Mouse (Mus musculus) lung, embryonic 16.5 days (tissue): Measurements from ENCODE around the gene Mrpl33. TPM values are rescaled to one million over a fixed set of nuclear protein-coding genes. Genes with fewer than 3 reads are reported as not detected.

Experiments
- ATAC-seq: fragments of 200-750 bp; cut with Nextera tagmentation; 2 replicates; pipeline ENCODE4 v1.8.0; 2017; ENCODE audit warnings: low read depth, mild to moderate bottlenecking, moderate library complexity
- H3K27ac ChIP-seq: fragments of 300-500 bp; sonication (generic); 2 replicates; pipeline ENCODE4 v1.5.1; 2014; ENCODE audit warnings: mild to moderate bottlenecking, control low read depth, low read length
- H3K27me3 ChIP-seq: fragments of 300-500 bp; sonication (generic); 2 replicates; pipeline ENCODE4 v1.6.1; 2014; ENCODE audit warnings: low read depth, low read length, mixed read lengths; ENCODE audit not compliant: control insufficient read depth, insufficient read depth
- H3K36me3 ChIP-seq: fragments of 300-500 bp; sonication (generic); 2 replicates; pipeline ENCODE4 v1.6.1; 2014; ENCODE audit warnings: low read length; ENCODE audit not compliant: control insufficient read depth, insufficient read depth
- H3K4me1 ChIP-seq: fragments of 300-500 bp; sonication (generic); replicated peaks from 2 replicates; pipeline ENCODE4 v1.6.1; 2014; ENCODE audit warnings: low read length, mixed read lengths; ENCODE audit not compliant: control insufficient read depth, insufficient read depth
- H3K4me2 ChIP-seq: fragments of 300-500 bp; sonication (generic); 2 replicates; pipeline ENCODE4 v1.6.1; 2014; ENCODE audit warnings: low read depth, low read length, control low read depth
- H3K4me3 ChIP-seq: fragments of 300-500 bp; sonication (generic); 2 replicates; pipeline ENCODE4 v1.5.1; 2014; ENCODE audit warnings: mild to moderate bottlenecking, low read length, control low read depth
- H3K9ac ChIP-seq: fragments of 300-500 bp; sonication (generic); 2 replicates; pipeline ENCODE4 v1.6.1; 2014; ENCODE audit warnings: low read length, control low read depth
- H3K9me3 ChIP-seq: fragments of 300-500 bp; sonication (generic); 2 replicates; pipeline ENCODE4 v1.6.1; 2016; ENCODE audit warnings: low read length; ENCODE audit not compliant: control insufficient read depth
- WGBS: fragments of 180-500 bp; shearing (Covaris S2); extraction: QIAGEN DNeasy Blood & Tissue Kit; methylation state at CpG from one replicate; pipeline ENCODE4 v1.1.7; 2014; 5-methylcytosine and 5-hydroxymethylcytosine counted together
- polyA plus RNA-seq: library from polyadenylated mRNA; unstranded; fragments of >200 nt; fragmentation: Nextera tagmentation; extraction: Ambion mirVana; gene quantifications from 2 replicates; pipeline ENCODE4 v1.2.1, GENCODE M21; 2015

Mrpl33 gene
- polyA plus RNA-seq, 1 experiment from 2014 or later, result 307 TPM

DNA sequence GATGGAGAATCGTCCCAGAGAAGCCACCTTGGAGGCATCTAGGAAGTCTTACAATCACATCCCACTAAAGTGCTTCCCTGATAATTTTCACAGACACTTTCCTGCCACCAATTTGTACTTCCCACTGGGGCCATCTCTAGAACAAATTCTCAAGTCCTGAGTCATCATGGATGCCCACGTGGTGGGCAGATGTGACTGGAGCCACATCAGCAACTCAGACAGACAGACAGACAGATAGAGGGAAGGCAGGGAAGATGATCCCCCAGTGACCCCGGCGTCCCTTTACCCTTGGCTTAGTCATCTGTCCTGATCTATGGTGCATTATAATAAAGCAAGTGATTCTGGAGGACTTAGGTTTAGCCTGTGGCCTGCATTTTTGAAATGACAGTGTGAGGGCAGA, 47.5 kb downstream of the Mrpl33 start:
- no peaks in the 10 kb centered on the region for H3K27me3 ChIP-seq
- no peak overlapping the region for H3K4me2 ChIP-seq
- no peak for ATAC-seq
- H3K27ac ChIP-seq, result no peak overlapping the region
- no peak overlapping the region for H3K4me3 ChIP-seq
- H3K36me3 ChIP-seq, result 0 out of 2 replicates have a peak, but pooled peaks cover 2% of the 10 kb centered on the region
- no peaks in the 10 kb centered on the region for H3K4me1 ChIP-seq
- 77% methylated on average over 4 of the region's 4 CpGs for WGBS
- H3K9ac ChIP-seq, result no peak overlapping the region
- H3K9me3 ChIP-seq, result no peaks in the 10 kb centered on the region

DNA sequence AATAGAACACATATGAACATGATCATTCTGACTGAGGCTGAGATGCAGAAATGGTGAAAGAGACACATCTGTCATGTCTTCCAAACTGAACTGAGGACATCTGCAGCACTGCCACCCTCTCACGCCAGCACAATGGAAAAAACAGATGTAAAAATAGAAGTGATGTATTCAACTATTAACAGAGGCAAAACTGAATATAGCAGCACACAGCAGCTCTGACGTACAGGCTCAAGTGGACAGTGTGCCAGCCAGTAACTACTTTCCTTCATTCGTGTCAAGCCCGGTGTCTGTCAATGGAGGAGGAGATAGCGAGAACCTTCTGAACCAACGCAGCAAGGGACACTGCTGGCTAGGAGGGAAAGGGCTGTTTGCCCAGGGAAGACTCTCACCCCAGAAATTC, 48.1 kb downstream of the Mrpl33 start:
- H3K27ac ChIP-seq, result no peak overlapping the region
- WGBS, result 85% methylated on average over 6 of the region's 6 CpGs

DNA sequence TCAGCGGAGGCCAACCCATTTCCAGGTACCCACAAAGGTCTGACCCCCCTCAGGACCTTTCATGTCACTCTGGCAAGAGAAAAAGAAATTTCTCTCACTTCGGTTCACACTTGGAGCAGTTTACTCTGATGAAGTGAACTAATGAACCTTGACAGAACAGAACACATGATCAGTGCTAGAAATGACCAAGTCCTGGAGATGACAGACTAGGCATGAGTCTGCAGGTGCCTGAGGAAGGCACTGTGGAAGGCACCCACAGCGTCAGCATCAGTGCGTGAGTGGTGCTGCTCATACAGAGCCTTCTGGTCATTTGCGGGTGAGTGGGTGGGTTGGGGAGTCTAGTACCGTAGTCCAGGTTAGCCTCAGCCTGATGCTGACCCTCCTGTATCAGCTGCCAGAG, 49.1 kb downstream of the Mrpl33 start:
- Histone ChIP-seq H3K9me3 (no peaks in the 10 kb centered on the region), H3K4me2 (no peak overlapping the region), H3K4me1 (no peaks in the 10 kb centered on the region), H3K36me3 (0 out of 2 replicates have a peak, but pooled peaks cover 2% of the 10 kb centered on the region), H3K27me3 (no peaks in the 10 kb centered on the region), H3K9ac (no peak overlapping the region), H3K27ac (no peak overlapping the region), H3K4me3 (no peak overlapping the region)
- 89% methylated on average over 6 of the region's 6 CpGs for WGBS
- no peak for ATAC-seq

More for the DNA sequence above, 48.1 kb downstream of the Mrpl33 start:
- Histone ChIP-seq H3K4me3 (no peak overlapping the region), H3K9me3 (no peaks in the 10 kb centered on the region), H3K36me3 (0 out of 2 replicates have a peak, but pooled peaks cover 2% of the 10 kb centered on the region), H3K9ac (no peak overlapping the region), H3K4me1 (no peaks in the 10 kb centered on the region), H3K4me2 (no peak overlapping the region), H3K27me3 (no peaks in the 10 kb centered on the region)
- ATAC-seq, result no peak

DNA sequence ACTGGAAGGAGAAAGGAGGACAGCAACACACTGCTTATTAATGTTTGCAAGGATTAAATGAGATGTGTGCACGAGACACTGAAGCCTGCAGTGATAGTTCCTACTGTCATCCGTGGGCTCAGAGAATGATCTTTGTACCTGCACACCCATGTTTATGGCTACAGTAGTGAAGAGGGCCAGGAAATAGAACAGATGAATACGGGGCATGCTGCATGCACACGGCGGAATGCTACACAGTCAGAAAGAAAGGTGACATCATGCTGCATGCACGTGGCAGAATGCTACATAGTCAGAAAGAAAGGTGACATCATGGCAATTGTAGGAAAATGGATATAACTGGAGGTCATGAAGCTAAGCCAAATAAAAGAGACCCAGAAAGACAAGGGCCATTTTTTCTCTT, 49.8 kb downstream of the Mrpl33 start:
- Histone ChIP-seq H3K4me3 (no peak overlapping the region), H3K4me1 (no peaks in the 10 kb centered on the region), H3K9ac (no peak overlapping the region), H3K27ac (no peak overlapping the region), H3K4me2 (no peak overlapping the region), H3K36me3 (0 out of 2 replicates have a peak, but pooled peaks cover 2% of the 10 kb centered on the region), H3K27me3 (no peaks in the 10 kb centered on the region), H3K9me3 (no peaks in the 10 kb centered on the region)
- no peak for ATAC-seq
- 79% methylated on average over 6 of the region's 6 CpGs for WGBS

DNA sequence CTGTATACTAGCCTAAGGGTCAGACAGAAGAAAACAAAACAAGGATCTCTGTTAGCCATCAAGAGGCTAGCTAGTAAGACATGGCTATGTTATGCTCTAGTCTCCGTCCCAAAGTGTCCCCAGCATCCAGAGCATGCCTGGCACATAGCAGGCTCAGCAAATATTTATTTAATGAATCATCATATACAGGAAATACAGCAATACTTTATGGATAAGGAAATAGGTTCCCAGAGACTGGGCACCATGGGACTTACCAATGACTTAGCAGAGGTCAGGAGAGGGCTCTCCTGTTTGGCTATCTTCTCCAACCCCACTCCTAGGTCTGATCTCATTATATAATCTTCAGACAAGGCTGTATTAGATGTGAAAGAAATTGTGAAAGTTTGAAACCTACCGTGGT, 50.6 kb downstream of the Mrpl33 start:
- Histone ChIP-seq H3K4me3 (no peak overlapping the region), H3K36me3 (0 out of 2 replicates have a peak, but pooled peaks cover 2% of the 10 kb centered on the region), H3K4me2 (no peak overlapping the region), H3K9me3 (no peaks in the 10 kb centered on the region), H3K27ac (no peak overlapping the region), H3K9ac (no peak overlapping the region), H3K4me1 (no peaks in the 10 kb centered on the region), H3K27me3 (no peaks in the 10 kb centered on the region)
- ATAC-seq, result no peak
- WGBS, result 51% methylated on average over 2 of the region's 2 CpGs

DNA sequence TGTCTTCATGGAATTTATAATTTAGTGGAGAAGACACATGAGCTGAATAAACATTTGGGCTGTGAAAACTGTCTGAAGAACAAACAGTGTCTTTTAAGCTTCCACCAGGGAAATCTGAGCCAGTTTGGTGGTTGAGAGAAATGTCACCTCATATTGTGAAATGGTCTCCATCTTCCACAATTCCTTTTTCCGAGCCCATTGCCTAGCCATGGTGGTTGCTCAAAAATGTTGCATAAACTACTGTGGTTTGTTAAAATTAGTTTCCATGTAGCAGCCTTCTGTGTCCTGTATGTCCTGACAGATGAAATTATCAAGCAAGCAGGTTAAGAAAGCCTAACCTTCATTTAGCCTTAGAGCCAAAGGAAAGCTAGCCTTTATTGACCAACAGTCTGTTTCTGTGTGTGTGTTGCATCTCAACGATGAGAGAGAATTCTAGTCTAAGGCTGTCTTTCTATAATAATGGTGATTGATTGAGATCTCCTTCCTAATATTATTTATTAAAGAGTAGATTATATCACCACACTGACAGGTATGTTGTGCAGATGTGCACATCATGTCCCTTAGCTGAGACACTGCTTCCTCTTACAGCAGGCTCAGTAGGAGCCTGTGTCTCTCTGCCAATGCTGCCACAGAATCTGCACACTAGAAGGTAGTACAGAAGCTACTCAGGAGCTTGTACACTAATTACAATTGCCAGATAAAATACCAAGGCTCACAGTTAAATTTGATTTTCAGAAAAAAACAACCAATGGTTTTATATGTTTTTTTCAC, 54.0 kb downstream of the Mrpl33 start:
- WGBS, result 89% methylated on average over 2 of the region's 2 CpGs
- no peaks in the 10 kb centered on the region for H3K4me1 ChIP-seq
- no peak for ATAC-seq

DNA sequence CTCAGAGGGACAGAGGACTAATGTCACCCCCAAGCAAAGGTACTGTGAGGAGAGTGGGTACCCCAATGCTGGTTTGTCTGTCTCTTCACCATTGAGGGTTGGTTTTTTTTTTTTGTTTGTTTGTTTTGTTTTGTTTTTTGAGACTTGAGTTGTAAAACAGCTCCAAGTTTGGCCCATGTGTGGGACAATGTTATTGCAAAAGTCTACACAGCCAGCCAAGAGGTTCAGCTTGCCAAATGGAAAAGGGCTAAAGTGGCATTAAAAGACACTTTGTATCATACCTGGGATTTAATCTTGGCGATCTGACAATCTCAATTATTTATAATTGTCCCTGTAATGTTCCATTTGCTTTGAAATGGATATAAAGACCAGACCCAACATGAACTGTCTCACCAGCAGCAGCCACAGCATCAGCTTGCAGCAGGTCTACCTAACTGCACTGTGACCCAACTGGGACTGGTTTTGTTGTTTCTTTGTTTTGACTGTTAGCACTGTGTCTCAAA, 59.0 kb downstream of the Mrpl33 start:
- 85% methylated on average over 1 of the region's 1 CpGs for WGBS
- Histone ChIP-seq H3K27ac (no peak overlapping the region), H3K27me3 (no peaks in the 10 kb centered on the region), H3K4me2 (no peak overlapping the region), H3K9me3 (0 out of 2 replicates have a peak, but pooled peaks cover 2% of the 10 kb centered on the region), H3K4me1 (no peaks in the 10 kb centered on the region), H3K4me3 (no peak overlapping the region), H3K9ac (no peak overlapping the region), H3K36me3 (no peaks in the 10 kb centered on the region)
- ATAC-seq, result no peak

More for the DNA sequence above, 54.0 kb downstream of the Mrpl33 start:
- Histone ChIP-seq H3K27me3 (no peaks in the 10 kb centered on the region), H3K9me3 (0 out of 2 replicates have a peak, but pooled peaks cover 2% of the 10 kb centered on the region), H3K36me3 (no peaks in the 10 kb centered on the region), H3K4me3 (no peak overlapping the region), H3K4me2 (no peak overlapping the region), H3K27ac (no peak overlapping the region), H3K9ac (no peak overlapping the region)

DNA sequence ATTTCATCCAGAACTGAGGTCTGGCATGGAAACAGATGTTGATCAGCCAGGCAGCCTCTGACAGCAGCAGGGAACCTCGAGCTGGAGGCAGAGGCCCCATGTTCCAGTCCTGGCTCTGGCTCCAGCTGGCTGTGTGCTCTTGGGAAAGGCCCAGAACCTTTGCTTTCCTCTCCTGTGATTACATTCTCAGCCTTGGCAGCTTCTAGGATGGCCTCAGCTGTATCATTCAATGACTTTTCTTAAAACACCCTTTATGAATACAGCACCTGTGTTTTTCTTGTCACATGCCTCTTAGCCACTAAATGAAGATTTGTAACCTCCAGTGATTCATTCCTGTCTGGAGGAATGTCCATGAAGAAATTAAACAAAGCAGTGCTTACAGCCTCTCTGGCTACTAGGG, 69.4 kb downstream of the Mrpl33 start:
- ATAC-seq, result no peak
- no peaks in the 10 kb centered on the region for H3K36me3 ChIP-seq
- no peak overlapping the region for H3K4me2 ChIP-seq
- WGBS, result 23% methylated on average over 1 of the region's 1 CpGs
- no peak overlapping the region for H3K9ac ChIP-seq
- no peaks in the 10 kb centered on the region for H3K4me1 ChIP-seq
- H3K9me3 ChIP-seq, result no peaks in the 10 kb centered on the region
- no peak overlapping the region for H3K4me3 ChIP-seq
- no peak overlapping the region for H3K27ac ChIP-seq
- no peaks in the 10 kb centered on the region for H3K27me3 ChIP-seq

DNA sequence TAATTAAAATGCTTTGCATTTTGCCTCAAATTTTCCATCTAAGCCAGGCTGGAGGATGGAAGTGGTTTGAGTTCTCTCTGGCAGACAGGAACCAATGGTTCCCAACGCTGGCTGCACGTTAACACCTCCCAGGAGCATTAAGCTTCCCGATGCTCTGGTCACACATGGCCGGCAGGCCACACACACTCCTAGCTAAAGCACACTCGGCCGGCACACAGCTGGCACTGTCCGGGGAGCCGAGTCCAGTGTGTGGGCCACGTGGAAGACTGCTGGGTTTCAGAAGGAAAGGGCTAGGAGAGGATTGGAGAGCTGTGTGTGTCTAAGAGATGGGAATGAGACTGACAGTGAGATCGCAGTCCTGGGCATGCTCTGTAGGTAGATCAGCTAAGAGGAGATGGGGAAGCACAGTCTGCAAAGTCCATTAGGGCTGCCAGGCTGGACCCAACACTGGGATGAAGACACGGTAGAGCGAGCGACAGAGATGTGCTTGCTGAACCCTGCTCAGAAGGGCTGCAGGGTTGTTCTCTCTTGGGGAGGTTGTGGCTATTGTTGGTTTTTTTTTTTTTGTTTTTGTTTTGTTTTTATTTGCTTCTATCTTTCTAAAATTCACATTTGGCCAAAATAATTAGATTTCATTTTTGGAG, 71.7 kb downstream of the Mrpl33 start:
- Histone ChIP-seq H3K4me2 (no peak overlapping the region), H3K9ac (no peak overlapping the region), H3K36me3 (no peaks in the 10 kb centered on the region), H3K9me3 (no peaks in the 10 kb centered on the region), H3K4me3 (no peak overlapping the region), H3K4me1 (no peaks in the 10 kb centered on the region), H3K27ac (no peak overlapping the region), H3K27me3 (no peaks in the 10 kb centered on the region)
- no peak for ATAC-seq
- WGBS, result 81% methylated on average over 13 of the region's 13 CpGs
